Mouse (Mus musculus) stomach, postnatal 0 days (tissue): ENCODE measurements around the gene Elavl2.

ENCODE experiments used
- CTCF ChIP-seq: IDR thresholded peaks from 2 replicates; pipeline ENCODE4 v1.5.1; 2016; ENCODE audit warnings: antibody characterized with exemption, low read depth, mild to moderate bottlenecking, moderate library complexity
- EP300 ChIP-seq: optimal IDR thresholded peaks from 2 replicates; pipeline ENCODE3; 2016; ENCODE audit warnings: antibody characterized with exemption

DNA sequence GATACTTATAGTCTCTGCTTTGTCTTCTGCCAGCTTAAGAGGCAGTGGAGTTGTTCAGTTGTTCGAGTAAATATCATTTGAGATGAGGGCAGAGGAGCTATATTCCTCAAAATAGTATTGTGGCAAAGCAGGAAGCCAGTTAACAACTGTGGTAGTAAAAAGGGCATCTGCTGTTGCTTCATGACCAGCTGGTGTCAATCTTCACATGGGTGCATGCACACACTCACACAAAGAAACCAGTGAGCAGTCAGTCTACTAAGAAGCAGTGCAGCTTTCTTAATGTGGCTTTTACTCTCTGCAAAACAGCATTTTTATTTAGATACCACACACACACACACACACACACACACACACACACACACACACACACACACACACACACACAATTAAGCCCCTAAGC is 110.2 kb downstream of the Elavl2 start:
- TF ChIP-seq CTCF (no peak), EP300 (no peak)
